Mouse (Mus musculus) lung, postnatal 0 days (tissue): ENCODE measurements around the gene Slc25a13. TPM values are rescaled to one million over a fixed set of nuclear protein-coding genes. Genes with fewer than 3 reads are reported as not detected.
"Not testable (repeated sequence)": the region's sequence is repeated elsewhere in the genome, so short reads cannot be mapped to it uniquely, and the experiment has no call there.

Source experiments
- ATAC-seq: fragments of 200-750 bp; cut with Nextera tagmentation; 2 replicates; pipeline ENCODE4 v1.8.0; 2017; ENCODE audit warnings: moderate library complexity
- DNase-seq: peaks from one replicate; pipeline ENCODE4 v3.0.0-alpha.2; 2016; ENCODE audit warnings: low spot score
- H3K27ac ChIP-seq: fragments of 300-500 bp; sonication (generic); 2 replicates; pipeline ENCODE4 v1.5.1; 2014; ENCODE audit warnings: antibody characterized with exemption, mild to moderate bottlenecking, low read length, mixed read lengths
- H3K27me3 ChIP-seq: fragments of 300-500 bp; sonication (generic); replicated peaks from 2 replicates; pipeline ENCODE4 v1.6.1; 2014; ENCODE audit warnings: low read length, mixed read lengths; ENCODE audit not compliant: insufficient read depth
- H3K36me3 ChIP-seq: fragments of 300-500 bp; sonication (generic); 2 replicates; pipeline ENCODE4 v1.6.1; 2014; ENCODE audit warnings: low read length, mixed read lengths; ENCODE audit not compliant: insufficient read depth
- H3K4me1 ChIP-seq: fragments of 300-500 bp; sonication (generic); 2 replicates; pipeline ENCODE4 v1.6.1; 2014; ENCODE audit warnings: antibody characterized with exemption, low read depth, low read length, mixed read lengths; ENCODE audit not compliant: insufficient read depth
- H3K4me2 ChIP-seq: fragments of 300-500 bp; sonication (generic); replicated peaks from 2 replicates; pipeline ENCODE4 v1.6.1; 2014; ENCODE audit warnings: low read depth, mild to moderate bottlenecking, low read length, moderate library complexity, mixed read lengths
- H3K4me3 ChIP-seq: fragments of 300-500 bp; sonication (generic); 2 replicates; pipeline ENCODE4 v1.5.1; 2014; ENCODE audit warnings: low read depth, low read length
- H3K9ac ChIP-seq: fragments of 300-500 bp; sonication (generic); replicated peaks from 2 replicates; pipeline ENCODE4 v1.6.1; 2014; ENCODE audit warnings: low read depth, mild to moderate bottlenecking
- H3K9me3 ChIP-seq: fragments of 300-500 bp; sonication (generic); 2 replicates; pipeline ENCODE4 v1.6.1; 2016; ENCODE audit warnings: low read length, mixed read lengths
- CTCF ChIP-seq: IDR thresholded peaks from 2 replicates; pipeline ENCODE4 v1.5.1; 2016; ENCODE audit warnings: antibody characterized with exemption, mild to moderate bottlenecking
- EP300 ChIP-seq: IDR thresholded peaks from 2 replicates; pipeline ENCODE4 v1.6.1; 2016; ENCODE audit warnings: antibody characterized with exemption, mild to moderate bottlenecking, control low read depth
- WGBS: fragments of 180-500 bp; shearing (Covaris S2); extraction: QIAGEN DNeasy Blood & Tissue Kit; methylation state at CpG from one replicate; pipeline ENCODE4 v1.1.7; 2014; 5-methylcytosine and 5-hydroxymethylcytosine counted together
- polyA plus RNA-seq: library from polyadenylated mRNA; unstranded; fragments of >200 nt; fragmentation: Nextera tagmentation; extraction: Ambion mirVana; gene quantifications from 2 replicates; pipeline ENCODE4 v1.2.1, GENCODE M21; 2015

Gene Slc25a13
- polyA plus RNA-seq, 1 experiment from 2014 or later: 7.1 TPM

- Histone ChIP-seq H3K4me2 (no peak overlapping the region), H3K4me3 (no peak overlapping the region), H3K27ac (no peak overlapping the region), H3K9ac (no peak overlapping the region), H3K4me1 (no peaks in the 10 kb centered on the region), H3K9me3 (no peaks in the 10 kb centered on the region), H3K27me3 (no peaks in the 10 kb centered on the region), H3K36me3 (no peaks in the 10 kb centered on the region)
- 36% methylated on average over 3 of the region's 3 CpGs for WGBS
- ATAC-seq (peak; percentile 57), DNase-seq (peak; percentile 27)
- no peak for TF ChIP-seq EP300
- TF ChIP-seq CTCF: no peak
Measured at GRCm38 (mm10) chr6:6207836-6208235, 9.1 kb downstream of the Slc25a13 start.

- 46% methylated on average over 1 of the region's 1 CpGs for WGBS
- Histone ChIP-seq H3K27ac (no peak overlapping the region), H3K4me1 (no peaks in the 10 kb centered on the region), H3K4me2 (no peak overlapping the region), H3K4me3 (no peak overlapping the region), H3K9me3 (no peaks in the 10 kb centered on the region), H3K27me3 (no peaks in the 10 kb centered on the region), H3K36me3 (no peaks in the 10 kb centered on the region), H3K9ac (no peak overlapping the region)
- TF ChIP-seq CTCF (no peak), EP300 (no peak)
- DNase-seq (no peak), ATAC-seq (peak; percentile 60)
Measured at GRCm38 (mm10) chr6:6207395-6207794, 9.6 kb downstream of the Slc25a13 start.

GRCm38 (mm10) chr6:6205599-6206165 is 11.3 kb downstream of the Slc25a13 start:
- Histone ChIP-seq H3K4me2 (no peak overlapping the region), H3K9me3 (no peaks in the 10 kb centered on the region), H3K36me3 (no peaks in the 10 kb centered on the region), H3K4me1 (no peaks in the 10 kb centered on the region), H3K9ac (no peak overlapping the region), H3K27ac (no peak overlapping the region), H3K27me3 (no peaks in the 10 kb centered on the region), H3K4me3 (no peak overlapping the region)
- ATAC-seq: no peak
- DNase-seq: no peak
- TF ChIP-seq EP300: no peak
- TF ChIP-seq CTCF: no peak
- WGBS: 64% methylated on average over 3 of the region's 3 CpGs

- no peak overlapping the region for H3K27ac ChIP-seq
- H3K36me3 ChIP-seq: no peaks in the 10 kb centered on the region
- no peak for TF ChIP-seq EP300
- no peak for TF ChIP-seq CTCF
- H3K4me1 ChIP-seq: no peaks in the 10 kb centered on the region
- no peak for DNase-seq
- H3K9me3 ChIP-seq: no peaks in the 10 kb centered on the region
- no peaks in the 10 kb centered on the region for H3K27me3 ChIP-seq
- WGBS: 90% methylated on average over 6 of the region's 6 CpGs
- H3K4me3 ChIP-seq: no peak overlapping the region
- H3K9ac ChIP-seq: no peak overlapping the region
- no peak overlapping the region for H3K4me2 ChIP-seq
- no peak for ATAC-seq
Measured at GRCm38 (mm10) chr6:6202451-6202850, 14.5 kb downstream of the Slc25a13 start.

- DNase-seq (no peak), ATAC-seq (no peak)
- no peak overlapping the region for H3K4me2 ChIP-seq
- whole genome bisulfite sequencing: 88% methylated on average over 5 of the region's 5 CpGs
- no peak overlapping the region for H3K4me3 ChIP-seq
- no peaks in the 10 kb centered on the region for H3K27me3 ChIP-seq
- no peaks in the 10 kb centered on the region for H3K9me3 ChIP-seq
- no peak for TF ChIP-seq CTCF
- no peak for TF ChIP-seq EP300
- no peak overlapping the region for H3K9ac ChIP-seq
- H3K4me1 ChIP-seq: no peaks in the 10 kb centered on the region
- H3K27ac ChIP-seq: no peak overlapping the region
- no peaks in the 10 kb centered on the region for H3K36me3 ChIP-seq
Measured at GRCm38 (mm10) chr6:6201977-6202376, 15.0 kb downstream of the Slc25a13 start.

- DNase-seq: no peak
- WGBS: 81% methylated on average over 10 of the region's 10 CpGs
- no peaks in the 10 kb centered on the region for H3K27me3 ChIP-seq
Measured at GRCm38 (mm10) chr6:6199138-6199870, 17.7 kb downstream of the Slc25a13 start.

GRCm38 (mm10) chr6:6198056-6198455 is 18.9 kb downstream of the Slc25a13 start:
- H3K4me1 ChIP-seq, H3K4me3 ChIP-seq, H3K36me3 ChIP-seq, H3K4me2 ChIP-seq, H3K27me3 ChIP-seq, DNase-seq, H3K9ac ChIP-seq, H3K9me3 ChIP-seq, ATAC-seq, H3K27ac ChIP-seq: not testable (repeated sequence)
- WGBS: 89% methylated on average over 3 of the region's 3 CpGs

More at GRCm38 (mm10) chr6:6199138-6199870, 17.7 kb downstream of the Slc25a13 start:
- Histone ChIP-seq H3K4me2 (no peak overlapping the region), H3K9ac (no peak overlapping the region), H3K36me3 (no peaks in the 10 kb centered on the region), H3K4me1 (no peaks in the 10 kb centered on the region), H3K27ac (no peak overlapping the region), H3K9me3 (no peaks in the 10 kb centered on the region), H3K4me3 (no peak overlapping the region)
- TF ChIP-seq EP300: no peak
- ATAC-seq: peak; percentile 28; the same call in 1 of the 2 replicates
